Mouse (Mus musculus) retina, postnatal 7 days (tissue): ENCODE results near the gene Znrd1as.
A peak's percentile ranks its signal among the peaks of the same experiment; 100 is the strongest.
"Not testable (repeated sequence)": the region's sequence is repeated elsewhere in the genome, so short reads cannot be mapped to it uniquely, and the experiment has no call there.

Source experiments
- DNase-seq: peaks from one replicate; pipeline ENCODE4 v3.0.0-alpha.2; 2012; ENCODE audit warnings: low read depth, low spot score

Znrd1as gene

DNA sequence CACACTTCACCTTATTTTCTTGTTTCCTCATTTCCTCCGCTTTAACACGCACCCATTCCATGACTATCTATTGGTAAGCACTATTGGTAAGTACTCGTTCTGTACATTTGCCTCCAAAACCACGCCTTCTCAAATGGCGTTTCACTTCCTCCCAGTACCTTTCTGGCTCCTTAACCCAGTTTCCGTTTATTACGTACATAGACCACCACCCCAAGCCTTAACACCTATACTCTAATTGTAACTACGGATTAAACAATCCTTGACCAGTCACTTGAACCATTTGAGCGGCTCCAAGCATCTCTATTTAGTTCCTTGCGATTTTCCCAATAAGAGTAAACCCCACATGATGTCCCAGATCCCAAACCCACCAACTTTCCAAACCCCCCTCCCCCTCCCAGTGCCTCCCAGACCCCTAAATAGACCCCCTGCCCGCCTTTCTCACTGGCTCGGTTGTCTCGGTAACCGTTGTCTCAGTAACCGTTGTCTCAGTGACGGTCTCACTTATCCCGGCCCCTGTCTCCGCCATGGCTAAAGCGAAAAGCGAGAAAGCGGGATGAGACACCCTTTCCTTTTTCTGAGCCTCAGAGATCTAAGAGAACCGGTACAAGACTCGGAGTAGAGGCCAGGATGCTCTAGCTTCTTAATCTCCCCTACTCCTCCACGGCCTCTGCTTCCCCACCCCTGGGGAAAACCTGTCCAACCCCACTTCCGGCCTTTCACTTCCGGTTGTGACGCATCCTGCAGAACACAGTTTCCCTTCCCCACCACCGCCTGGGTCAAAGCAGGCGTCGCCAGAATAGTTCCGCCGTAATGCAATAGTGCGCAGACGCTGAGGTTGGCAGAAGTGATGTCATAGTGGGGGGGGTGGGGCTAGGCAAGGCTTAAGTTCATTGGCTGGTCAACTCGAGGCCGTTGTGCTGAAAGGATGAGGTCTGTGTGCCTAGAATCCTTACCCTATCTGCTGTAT is 7.1 kb upstream of the Znrd1as start, which contains the start of gene Ppp1r11:
TSS of gene Ppp1r11 (minus strand) at position 761 of the 967 bp plus-strand sequence.
- DNase-seq = peak; percentile 96

DNA sequence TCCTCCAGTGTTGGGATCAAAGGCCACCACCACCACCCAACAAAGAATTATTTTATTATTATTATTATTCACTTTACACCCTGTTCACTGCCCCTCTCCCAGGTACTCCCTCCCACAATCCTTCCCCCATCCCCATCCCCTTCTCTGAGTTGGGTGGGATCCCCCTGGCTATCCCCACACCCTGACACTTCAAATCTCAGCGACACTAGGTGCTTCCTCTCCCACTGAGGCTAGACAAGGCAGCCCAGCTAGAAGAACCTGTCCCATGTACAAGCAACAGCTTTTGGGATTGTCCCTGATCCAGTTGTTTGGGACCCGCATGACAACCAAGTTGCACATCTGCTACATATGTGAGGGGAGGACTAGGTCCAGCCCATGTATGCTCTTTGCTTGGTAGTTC is 5.8 kb upstream of the Znrd1as start:
- no peak for DNase-seq

DNA sequence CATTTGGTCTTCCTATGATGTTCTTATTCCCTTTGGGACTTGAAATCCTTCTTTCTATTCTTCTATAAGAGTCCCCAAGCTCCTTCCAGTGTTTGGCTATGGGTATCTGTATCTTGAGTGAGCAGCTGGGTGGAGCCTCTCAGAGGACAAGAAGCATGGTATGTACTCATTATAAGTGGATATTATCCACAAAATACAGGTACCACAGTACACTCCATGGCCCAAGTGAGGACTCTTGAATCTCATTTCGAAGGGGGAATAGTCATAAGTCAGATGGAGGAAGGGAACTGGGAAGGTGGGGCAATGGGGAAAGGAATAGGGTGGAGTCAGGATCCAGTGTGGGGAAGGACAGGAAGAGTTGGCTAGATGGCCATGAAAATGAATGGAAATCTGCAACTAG is 5.3 kb upstream of the Znrd1as start:
- no peak for DNase-seq

DNA sequence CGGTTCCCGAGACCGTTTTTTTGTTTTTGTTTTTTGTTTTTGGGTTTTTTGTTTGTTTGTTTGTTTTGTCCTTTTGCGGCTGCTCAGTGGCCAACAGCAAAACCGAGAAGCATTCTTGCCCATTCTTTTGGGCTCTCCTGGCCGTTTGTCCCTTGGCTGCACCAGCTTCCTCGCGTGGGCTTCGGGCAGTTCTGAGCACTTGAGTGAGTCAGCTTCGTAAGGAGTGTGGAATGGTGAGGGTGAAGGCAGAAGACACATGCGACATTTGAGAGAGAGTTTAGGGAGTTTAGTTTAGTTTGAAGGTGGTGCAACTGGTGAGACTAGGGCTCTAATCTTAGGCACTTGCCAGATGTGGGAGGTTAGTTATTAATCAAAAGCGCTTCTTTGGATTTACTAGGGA is 492 bp downstream of the Znrd1as start:
- no peak for DNase-seq

DNA sequence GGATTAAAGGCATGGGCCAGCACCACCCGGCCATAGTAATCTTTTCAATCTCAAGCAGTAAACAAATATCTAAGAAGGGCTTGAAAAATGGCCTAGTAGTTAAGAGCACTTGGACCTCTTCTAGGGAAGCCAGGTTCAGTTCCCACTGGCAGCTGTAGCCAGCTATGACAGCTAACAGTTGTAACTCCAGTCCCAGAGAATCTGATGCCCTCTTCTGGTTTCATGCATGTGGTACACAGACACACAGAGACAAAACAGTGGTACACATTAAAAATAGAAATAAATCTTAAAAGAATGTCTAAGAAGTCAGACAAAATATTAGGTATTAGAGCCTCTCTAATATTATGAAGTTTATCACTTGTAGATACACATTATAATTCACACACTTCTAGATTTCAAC is 2.7 kb downstream of the Znrd1as start:
- DNase-seq = no peak

DNA sequence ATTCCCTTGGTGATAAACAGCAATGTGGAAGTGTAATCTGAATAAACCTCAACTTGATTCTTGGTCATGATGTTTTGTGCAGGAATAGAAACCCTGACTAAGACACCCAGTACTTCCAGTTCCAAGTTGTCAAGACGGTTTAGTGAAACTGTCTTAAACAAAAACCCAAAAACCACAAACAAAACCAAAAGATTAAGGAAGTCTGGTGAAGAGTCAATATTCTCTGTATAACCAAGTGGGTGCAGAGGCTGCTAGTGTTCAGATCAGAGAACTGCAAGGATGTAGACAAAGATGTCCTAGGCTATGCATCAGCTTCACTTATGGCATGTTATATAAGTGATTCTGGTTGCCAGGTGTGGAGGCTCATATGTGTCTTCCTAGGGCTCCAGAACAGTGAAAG is 8.5 kb downstream of the Znrd1as start:
- DNase-seq = no peak

DNA sequence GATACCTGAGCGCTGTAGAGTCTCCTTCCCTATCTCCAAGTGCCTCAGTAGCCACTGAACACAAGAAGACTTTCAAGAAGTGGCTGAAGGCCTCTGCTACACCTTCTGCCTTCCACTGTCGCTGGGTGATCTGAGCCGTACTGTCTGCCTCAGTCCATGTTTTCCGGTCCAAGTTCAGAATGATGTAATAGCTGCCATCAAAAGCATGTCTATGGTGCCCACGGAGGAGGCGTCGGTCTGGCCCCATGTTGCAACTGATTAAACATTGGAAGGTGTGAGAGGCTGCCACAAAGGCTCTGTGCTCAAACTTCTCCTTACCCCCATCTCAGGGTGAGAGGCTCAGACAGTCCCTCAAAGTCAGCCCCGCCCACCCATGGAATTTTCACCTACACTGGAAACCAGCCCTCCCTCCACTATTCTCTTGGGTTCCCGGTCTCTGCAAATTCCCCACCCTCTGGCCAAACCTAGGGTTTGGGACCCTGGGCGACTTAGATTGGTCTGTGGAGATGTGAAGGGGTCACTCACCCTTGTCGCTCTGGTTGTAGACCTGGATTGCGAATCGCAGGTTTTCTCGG is 12.0 kb downstream of the Znrd1as start:
- no peak for DNase-seq

DNA sequence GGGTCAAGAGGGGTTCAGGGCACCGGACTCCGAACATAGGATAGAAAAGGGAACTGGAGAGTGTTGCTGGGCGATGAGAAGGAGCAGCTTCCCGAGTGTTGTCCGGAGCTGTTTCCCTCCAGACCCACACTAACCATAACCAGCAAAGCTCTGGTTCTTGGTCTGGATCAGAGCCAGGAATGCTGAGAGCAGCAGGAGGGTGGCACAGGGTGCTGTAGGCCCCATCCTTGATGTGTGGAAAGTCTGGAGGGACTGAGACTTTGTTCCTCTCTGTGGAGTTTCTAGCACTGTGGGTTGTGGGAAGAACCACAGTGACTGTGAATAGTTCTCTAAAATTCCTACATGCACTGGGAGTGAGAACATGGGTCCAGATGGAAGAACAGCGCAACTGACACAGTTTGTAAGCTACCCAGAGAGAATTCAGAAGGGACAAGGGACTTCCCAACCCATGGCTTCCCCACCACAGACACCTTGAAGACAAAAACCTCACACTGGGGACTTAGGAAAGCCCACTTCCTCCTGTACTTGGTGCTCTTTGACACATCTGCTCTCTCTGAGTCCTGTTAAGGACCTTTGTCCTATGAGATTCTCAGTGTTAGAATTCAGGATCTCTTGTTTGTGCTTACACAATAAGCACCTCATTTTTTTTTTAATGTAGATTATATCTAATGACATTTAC is 12.9 kb downstream of the Znrd1as start:
- no peak for DNase-seq

DNA sequence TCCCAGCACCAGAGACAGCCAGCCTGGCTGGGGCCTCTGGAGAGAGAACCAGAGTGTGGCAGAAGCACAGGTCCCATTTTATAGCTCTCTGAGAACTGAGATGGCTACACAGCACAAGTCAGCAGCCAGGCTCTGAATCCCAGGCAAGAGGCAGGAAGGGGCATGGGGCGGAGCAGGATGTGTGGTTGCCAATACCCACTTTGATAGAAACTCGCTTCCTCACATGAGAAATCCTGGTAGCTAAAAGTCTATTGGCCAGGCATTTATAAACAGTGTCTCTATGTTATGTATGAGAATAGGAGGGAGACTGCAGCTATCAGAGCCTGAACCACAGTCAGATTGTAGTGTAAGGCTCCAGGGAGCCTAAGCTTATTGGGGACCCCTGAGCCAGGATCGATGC is 14.4 kb downstream of the Znrd1as start:
- DNase-seq = no peak

DNA sequence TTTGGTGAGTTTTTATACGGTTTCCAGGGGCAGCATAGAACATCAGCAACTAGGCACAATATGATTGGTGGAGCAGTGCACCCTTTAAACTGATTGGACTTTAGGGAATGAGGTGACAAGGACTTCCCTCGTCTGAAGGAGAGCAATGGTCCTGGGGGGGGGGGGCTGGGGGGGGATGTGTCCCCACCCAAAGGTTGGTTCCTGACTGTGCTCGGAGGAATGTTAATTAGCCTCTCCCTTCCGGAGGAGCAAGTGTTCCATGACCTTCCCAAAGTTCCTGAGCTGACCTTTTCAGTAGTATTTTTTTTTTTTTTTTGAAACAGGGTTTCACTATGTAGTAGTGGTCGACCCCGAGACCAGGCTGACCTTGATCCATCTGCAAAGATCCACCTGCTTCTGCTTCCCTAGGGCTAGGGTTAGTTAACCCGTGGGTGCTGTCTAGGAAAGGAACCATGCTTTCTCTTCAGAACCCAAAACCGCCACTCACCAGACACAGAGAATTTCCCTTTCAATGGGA is 14.9 kb downstream of the Znrd1as start:
- no peak for DNase-seq

DNA sequence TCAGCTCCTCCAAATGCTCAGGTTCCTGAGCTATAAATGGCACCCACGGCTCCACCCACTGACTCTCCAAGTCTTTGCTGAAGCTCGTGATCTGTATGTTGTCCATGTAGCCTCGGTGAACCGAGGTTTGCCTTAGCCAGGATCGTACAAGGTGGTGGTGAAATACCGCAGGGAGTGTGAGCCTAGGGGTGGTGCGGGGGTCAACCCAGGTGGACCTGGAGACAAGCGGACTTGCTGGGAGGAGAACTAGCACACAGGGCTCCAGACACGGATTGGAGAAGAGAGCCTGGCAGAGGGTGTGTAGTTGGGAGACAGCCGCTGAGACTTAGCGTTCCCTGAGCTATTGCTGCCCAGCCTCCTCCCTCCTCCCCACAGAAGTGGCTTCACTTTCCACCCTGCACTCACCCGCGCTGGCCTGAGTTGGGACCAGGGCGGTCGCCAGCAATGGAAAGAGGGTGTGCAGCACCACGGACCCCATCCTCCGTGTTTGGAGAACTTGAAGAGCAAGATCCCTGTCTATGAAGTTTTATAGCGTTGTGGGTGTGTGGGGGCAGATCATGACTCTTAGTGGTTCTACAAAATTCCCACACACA is 22.9 kb downstream of the Znrd1as start, which contains the start of gene 2410137M14Rik:
TSS of gene 2410137M14Rik (minus strand) at position 17 of the 593 bp plus-strand sequence.
- DNase-seq = no peak

DNA sequence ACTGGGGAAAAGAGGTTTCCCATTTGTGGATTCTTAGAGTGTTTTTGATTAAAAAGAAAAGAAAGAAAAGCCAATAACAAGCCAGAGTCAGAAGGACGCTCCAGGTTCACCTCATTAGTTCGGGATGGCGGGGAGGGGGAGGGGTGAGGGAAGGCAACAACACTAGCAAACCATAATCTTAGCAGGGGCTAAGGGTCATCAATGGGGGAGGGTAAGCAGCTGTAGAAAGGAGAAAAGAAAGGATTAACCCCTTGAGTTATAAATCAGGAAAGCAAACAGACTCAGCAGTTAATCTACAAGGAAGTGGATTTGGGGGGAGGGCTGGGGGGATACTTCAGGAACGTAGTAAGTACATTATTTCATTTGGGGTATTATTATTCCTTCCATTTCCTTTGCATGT is 23.5 kb downstream of the Znrd1as start:
- no peak for DNase-seq

DNA sequence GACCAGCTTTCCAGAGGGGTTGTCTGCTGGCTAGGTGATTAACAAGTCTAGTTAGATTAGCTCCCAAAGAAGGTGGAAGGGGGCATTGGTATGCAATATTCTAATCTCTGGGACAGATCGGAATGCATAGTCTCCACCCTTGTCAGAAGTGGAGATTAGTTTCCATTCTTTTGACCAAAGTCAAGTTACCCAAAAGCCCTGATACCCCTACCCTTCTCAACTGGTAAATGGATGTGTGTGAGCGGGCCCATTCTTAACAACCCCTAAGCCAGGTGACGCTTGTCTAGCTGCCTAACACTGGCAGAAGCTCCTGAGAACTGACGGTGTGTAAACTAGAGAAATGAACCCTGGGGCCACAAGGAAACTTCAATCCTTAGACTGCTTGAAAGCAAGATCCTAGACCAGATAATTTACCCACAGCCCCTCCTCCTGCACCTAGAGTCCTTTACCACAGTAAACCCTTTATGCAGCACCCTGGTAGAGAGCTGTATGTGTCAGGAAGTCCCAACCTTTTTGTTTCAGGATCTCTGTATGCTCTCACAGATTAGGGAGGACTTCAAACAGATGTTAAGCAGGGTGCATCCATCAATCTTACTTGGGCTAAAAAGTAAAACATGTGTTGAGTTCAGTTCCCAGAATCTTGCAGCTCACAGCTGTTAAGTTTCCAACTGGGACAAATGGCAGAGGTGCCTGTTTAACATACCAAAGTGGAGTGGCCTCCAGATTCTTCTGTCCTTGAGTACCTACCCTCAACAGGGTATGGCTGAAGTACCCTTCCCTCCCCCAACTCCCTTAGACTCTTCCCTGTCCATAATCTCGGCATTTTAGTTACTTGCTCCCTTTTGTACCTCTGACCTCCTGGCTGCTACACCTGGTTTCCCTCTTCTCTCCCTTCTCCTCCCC is 24.1 kb downstream of the Znrd1as start:
- DNase-seq = no peak

DNA sequence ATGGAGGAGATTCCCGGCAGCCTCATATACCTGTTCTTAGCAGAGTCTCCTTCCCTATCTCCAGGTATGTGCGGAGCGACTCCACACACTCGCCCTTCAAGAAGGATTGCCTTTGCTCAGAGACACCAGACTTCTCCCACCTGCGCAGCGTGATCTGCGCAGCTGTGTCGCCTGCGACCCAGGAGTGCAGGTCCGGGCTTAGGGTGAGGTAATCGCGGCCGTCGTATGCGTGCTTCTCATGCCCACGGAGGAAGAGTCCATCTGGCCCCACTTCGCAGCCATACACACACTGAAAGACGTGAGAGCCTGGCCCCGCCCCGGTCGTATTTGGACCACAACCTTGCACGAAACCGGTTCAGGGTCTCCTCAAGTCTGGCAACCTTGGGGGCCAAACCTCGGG is 30.1 kb downstream of the Znrd1as start:
- DNase-seq = no peak

DNA sequence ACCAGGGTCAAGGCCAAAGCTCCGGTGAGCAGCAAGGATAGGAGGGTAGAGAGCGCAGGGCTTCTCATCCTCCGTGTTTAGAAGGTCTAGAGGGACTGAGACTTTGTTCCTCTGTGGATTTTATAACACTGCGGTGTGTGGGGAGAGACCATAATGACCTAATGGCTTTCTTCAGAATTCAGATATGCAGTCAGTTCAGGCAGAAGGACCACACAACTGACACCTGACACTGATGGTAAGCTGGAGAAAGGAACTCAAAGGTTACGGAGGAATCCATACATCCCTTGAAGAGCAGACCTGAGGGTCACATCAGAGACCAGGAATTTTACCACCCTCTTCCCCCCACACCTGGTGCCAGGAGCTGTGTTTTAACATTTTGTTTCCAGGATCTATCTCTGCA is 31.0 kb downstream of the Znrd1as start, which contains the start of gene H2-M5:
TSS of gene H2-M5 (minus strand) at position 101 of the 400 bp plus-strand sequence.
- DNase-seq = no peak

DNA sequence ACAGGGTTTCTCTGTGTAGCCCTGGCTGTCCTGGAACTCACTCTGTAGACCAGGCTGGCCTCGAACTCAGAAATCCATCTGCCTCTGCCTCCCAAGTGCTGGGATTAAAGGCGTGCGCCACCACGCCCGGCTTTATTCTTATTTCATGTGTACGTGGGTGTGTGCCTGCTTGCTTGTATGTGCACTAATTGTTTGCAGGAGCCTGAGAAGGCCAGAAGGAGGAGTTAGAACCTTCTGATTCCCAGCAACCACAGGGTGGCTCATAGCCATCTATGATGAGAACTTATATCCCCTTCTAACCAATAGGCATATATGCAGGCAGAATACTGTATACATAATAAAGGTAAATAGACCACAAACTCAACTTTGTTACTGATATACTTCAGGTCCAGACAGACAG is 32.2 kb downstream of the Znrd1as start:
- DNase-seq = not testable (repeated sequence)

DNA sequence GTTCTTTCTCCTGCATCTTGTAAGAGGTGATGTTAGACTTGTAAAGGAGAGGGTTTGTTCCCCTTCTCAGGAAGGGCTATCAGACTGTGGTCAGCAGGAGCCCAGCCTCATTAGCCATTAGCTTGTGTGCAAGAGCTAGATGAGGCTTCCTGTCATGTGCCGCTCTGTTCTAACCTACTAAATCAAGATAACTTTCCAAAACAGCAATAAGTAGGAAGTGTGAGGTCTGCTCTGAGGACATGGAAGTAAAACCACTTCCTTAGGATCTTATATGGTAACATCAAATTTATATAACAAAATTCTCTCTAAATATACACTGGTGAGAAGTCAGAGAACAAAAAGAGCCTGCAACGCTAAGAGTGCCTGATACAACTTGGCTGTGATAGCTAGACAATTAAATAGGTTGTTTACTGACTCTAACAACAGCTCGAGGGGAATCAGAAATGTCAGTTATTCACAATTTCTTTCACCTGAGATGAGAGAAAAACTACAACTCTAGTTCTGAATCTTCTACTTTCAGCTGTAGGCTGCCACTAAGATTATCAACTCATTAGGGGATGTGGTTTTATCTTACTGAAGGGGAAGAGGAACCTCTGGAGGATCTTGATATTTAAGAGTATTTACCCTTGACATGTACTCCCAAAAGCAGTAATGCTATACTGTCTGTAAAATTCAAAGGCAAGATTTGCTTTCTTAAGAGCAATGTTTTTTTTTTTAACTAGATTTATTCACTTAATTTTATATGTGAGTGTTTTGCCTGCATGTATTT is 34.1 kb downstream of the Znrd1as start:
- DNase-seq = no peak

DNA sequence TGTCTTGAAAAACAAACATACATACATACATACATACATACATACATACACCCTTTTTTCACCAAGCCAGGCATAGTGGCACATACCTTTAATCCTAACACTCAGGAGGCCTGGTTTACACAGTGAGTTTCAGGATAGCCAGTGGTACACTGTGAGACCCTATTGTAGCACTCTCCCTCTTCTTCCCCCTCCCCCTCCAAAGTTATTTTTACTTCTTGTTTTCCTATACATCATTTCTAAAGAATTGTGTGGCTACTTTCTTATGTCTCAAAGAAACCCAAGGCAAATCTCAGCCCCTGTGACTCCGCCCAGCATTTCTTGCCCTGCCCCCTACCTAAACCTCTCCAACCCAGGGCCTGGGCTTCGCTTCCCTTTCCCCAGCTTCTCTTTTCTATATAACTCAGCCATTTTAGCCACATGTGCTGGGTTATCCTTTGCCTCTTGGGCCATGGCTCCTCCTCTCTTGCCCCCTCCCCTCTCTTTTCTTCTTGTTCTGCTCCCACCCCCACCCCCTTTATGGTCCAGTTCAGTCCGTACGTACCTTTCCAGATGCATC is 35.5 kb downstream of the Znrd1as start:
- no peak for DNase-seq

DNA sequence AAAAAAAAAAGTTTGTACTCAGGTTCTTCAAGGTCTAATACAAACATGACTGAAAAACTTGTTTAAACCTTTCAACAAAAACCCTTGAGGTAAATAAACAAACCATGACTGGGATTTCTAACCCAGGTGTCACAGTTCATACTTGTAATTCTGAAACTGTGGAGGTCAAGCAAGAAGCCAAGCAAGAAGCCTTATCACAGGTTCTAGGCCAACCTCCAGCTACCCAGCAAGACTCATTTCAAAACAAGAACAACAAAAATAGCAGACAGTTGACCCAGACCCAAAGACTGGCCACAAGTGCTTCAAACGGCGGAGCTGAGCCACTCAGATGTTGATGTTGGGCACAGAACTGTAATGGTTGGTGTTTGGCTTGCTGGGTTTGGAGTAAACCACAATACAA is 36.1 kb downstream of the Znrd1as start:
- no peak for DNase-seq

DNA sequence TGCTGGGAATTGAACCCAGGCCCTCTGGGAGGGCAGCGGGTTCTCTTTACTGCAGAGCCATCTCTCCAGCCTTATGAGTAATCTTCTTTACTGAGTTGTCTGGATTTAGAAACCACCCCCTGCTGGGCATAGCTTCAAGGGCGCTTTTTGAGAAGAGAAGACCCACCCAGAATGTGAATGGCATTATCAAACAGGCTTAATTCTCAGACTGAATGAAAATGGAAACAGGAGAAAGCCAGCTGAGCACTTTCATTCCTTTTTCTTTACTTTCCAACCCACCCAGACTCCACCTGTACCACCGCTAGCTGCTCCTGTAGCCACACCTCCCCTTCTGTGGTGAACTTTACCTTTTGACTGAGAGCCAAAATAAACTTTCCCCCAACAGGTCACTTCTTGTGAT is 37.1 kb downstream of the Znrd1as start:
- no peak for DNase-seq
